Mouse (Mus musculus): Measurements from ENCODE around the gene Angpt4.

GRCm38 (mm10) chr2:151982476-151982875, 71.5 kb downstream of the Angpt4 start:
- TF ChIP-seq CTCF (IDR thresholded peaks at IDR 0.05; ENCODE audit: low read depth) (no peak), EP300 (IDR thresholded peaks at IDR 0.05; ENCODE audit: low read depth) (no peak)
